Mouse (Mus musculus): ENCODE measurements around the gene Orai3. TPM values are rescaled to one million over a fixed set of nuclear protein-coding genes. Genes with fewer than 3 reads are reported as not detected.

The Orai3 gene
- total and polyA plus RNA-seq, 3 experiments = 37.5 to 47.2 TPM; not detected in 1

DNA sequence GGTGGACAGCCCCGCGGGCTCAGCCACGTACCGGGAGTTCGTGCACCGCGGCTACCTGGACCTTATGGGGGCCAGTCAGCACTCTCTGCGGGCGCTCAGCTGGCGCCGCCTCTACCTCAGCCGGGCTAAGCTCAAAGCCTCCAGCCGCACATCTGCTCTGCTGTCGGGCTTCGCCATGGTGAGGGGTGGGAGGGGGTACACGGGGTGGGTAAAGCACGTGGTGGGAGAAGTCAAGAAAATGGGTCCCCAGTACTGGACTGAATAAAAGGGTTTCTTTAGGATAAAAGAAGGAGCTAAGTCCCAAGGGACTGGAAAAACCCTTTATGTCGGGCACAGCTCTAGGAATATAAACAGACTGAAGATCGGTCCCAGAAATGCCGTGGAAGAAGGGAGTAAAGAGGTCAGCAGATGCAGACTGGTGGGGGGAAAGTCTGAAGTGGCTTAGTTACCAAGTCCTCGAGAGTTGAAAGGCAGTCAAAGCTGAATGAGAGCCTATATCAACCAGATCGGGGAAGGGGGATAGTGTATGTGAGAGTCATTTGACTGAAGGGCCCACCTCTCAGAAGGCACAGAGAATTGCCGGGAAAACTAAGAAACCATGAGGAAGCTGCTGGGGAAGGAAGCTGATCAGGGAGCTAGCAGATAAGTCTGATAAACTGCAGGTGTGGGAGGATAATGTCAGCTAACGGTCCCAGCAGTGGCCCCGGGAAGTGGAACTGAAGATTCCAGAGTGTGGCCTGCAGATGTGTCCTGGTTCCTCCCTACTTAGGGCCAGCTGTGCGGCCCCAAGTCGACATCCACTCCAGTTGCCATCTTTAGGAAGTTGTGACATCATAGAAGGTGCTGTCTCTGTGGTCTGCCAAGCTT, 657 bp downstream of the Orai3 start (continued):
- TF ChIP-seq RAD21 (IDR thresholded peaks at IDR 0.05; ENCODE audit: low read depth, low read length) (no peak), ZNF384 (IDR thresholded peaks at IDR 0.05; ENCODE audit: low read depth, low read length) (no peak), CHD2 (IDR thresholded peaks at IDR 0.05; ENCODE audit: low read length) (peak; percentile 2; the same call in 1 of the 2 replicates), POLR2A (IDR thresholded peaks at IDR 0.05; ENCODE audit: control insufficient read depth in 1 of 2, insufficient read depth in 1 of 2, low read depth in 1 of 2, low read length in 2 of 2, poor library complexity in 1 of 2) (peak; percentile 52 to 56; a peak in 3 of 4 replicates), MXI1 (IDR thresholded peaks at IDR 0.05; ENCODE audit: low read depth, low read length) (peak; percentile 87), MYB (IDR thresholded peaks at IDR 0.05; ENCODE audit: low read depth, low read length) (peak; percentile 68), MYC (IDR thresholded peaks at IDR 0.05; ENCODE audit: low read depth, low read length) (peak; percentile 83), CHD1 (IDR thresholded peaks at IDR 0.05; ENCODE audit: low read depth, low read length) (peak; percentile 91), UBTF (IDR thresholded peaks at IDR 0.05; ENCODE audit: borderline replicate concordance, insufficient read depth, low read depth, low read length) (no peak), ZC3H11A (IDR thresholded peaks at IDR 0.05; ENCODE audit: low read depth, low read length) (no peak)

DNA sequence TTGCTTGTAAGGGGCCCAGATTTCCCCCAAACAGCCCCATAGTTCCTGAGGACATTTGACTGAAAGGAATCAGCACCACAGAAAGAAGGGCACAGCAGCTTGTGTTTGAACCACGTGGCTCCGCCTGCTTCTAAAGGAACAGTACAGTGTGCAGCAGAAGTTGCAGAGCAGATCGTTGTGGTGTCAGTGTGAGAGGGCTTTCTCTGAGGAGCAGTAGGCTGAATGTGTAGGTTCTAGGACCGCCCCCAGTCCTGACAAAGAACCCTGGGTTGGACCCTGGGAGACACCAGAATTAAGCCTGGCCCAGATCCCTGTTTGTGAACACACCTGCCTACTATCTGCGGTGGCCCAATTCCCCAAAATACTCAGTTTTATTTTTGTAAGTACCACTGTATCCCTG, 1.6 kb downstream of the Orai3 start:
- H3K4me3 ChIP-seq (ENCODE audit: control insufficient read depth in 1 of 2, insufficient read depth in 1 of 2, low read depth in 2 of 2, low read length in 2 of 2) = peak overlapping the region; percentile 82 to 93; a peak in 2 of 4 replicates
- peaks cover 0 to 32% of the 10 kb centered on the region in 2 experiments; a peak in 2 of 4 replicates for H3K36me3 ChIP-seq (ENCODE audit: control insufficient read depth in 1 of 2, insufficient read depth in 2 of 2, low read length in 2 of 2)
- H3K27ac ChIP-seq (ENCODE audit: control insufficient read depth, low read depth, low read length) = peak overlapping the region; percentile 93
- peak; percentile 71 for DNase-seq (ENCODE audit: low read depth, low spot score)
- peak overlapping the region; percentile 98 for H3K9ac ChIP-seq (ENCODE audit: control insufficient read depth, low read depth, low read length, poor library complexity, severe bottlenecking)
- TF ChIP-seq GABPA (IDR thresholded peaks at IDR 0.05; ENCODE audit: low read depth, low read length) (no peak), ZNF384 (IDR thresholded peaks at IDR 0.05; ENCODE audit: low read depth, low read length) (no peak), SMC3 (IDR thresholded peaks at IDR 0.05; ENCODE audit: low read depth, low read length) (no peak), GATA1 (IDR thresholded peaks at IDR 0.05; ENCODE audit: low read depth, low read length) (no peak), BHLHE40 (IDR thresholded peaks at IDR 0.05; ENCODE audit: borderline replicate concordance, low read depth, low read length) (no peak), USF1 (IDR thresholded peaks at IDR 0.05; ENCODE audit: low read depth, low read length) (peak; percentile 66), ZC3H11A (IDR thresholded peaks at IDR 0.05; ENCODE audit: low read depth, low read length) (no peak), MAX (IDR thresholded peaks at IDR 0.05; ENCODE audit: low read length) (peak; percentile 84), ZMIZ1 (IDR thresholded peaks at IDR 0.05; ENCODE audit: low read depth, low read length) (no peak), POLR2AphosphoS2 (IDR thresholded peaks at IDR 0.05; ENCODE audit: low read length) (no peak), UBTF (IDR thresholded peaks at IDR 0.05; ENCODE audit: borderline replicate concordance, insufficient read depth, low read depth, low read length) (no peak), MXI1 (IDR thresholded peaks at IDR 0.05; ENCODE audit: low read depth, low read length) (peak; percentile 84), HCFC1 (IDR thresholded peaks at IDR 0.05; ENCODE audit: low read depth, low read length) (no peak), MYC (IDR thresholded peaks at IDR 0.05; ENCODE audit: low read depth, low read length) (peak; percentile 72; the same call in 1 of the 2 replicates), ELF1 (IDR thresholded peaks at IDR 0.05; ENCODE audit: low read depth, low read length) (no peak), POLR2A (IDR thresholded peaks at IDR 0.05; ENCODE audit: control insufficient read depth in 1 of 2, insufficient read depth in 1 of 2, low read depth in 1 of 2, low read length in 2 of 2, poor library complexity in 1 of 2) (peak in 1 of 2 experiments; percentile 25; a peak in 1 of 4 replicates)
- no peaks in the 10 kb centered on the region for H3K9me3 ChIP-seq (replicated peaks; ENCODE audit: insufficient read depth, low read length)
- no peaks in the 10 kb centered on the region for H3K27me3 ChIP-seq (ENCODE audit: control insufficient read depth in 1 of 2, insufficient read depth in 2 of 2, low read length in 2 of 2)
- H3K4me1 ChIP-seq (ENCODE audit: control insufficient read depth in 1 of 2, insufficient read depth in 2 of 2, low read length in 2 of 2) = peaks cover 5 to 37% of the 10 kb centered on the region in 2 experiments; a peak in 3 of 4 replicates
- H3K79me2 ChIP-seq (ENCODE audit: control insufficient read depth, insufficient read depth, low read length, poor library complexity) = peaks cover 24% of the 10 kb centered on the region
